Mouse (Mus musculus): ENCODE measurements around the gene Wdr18.

The Wdr18 gene

DNA sequence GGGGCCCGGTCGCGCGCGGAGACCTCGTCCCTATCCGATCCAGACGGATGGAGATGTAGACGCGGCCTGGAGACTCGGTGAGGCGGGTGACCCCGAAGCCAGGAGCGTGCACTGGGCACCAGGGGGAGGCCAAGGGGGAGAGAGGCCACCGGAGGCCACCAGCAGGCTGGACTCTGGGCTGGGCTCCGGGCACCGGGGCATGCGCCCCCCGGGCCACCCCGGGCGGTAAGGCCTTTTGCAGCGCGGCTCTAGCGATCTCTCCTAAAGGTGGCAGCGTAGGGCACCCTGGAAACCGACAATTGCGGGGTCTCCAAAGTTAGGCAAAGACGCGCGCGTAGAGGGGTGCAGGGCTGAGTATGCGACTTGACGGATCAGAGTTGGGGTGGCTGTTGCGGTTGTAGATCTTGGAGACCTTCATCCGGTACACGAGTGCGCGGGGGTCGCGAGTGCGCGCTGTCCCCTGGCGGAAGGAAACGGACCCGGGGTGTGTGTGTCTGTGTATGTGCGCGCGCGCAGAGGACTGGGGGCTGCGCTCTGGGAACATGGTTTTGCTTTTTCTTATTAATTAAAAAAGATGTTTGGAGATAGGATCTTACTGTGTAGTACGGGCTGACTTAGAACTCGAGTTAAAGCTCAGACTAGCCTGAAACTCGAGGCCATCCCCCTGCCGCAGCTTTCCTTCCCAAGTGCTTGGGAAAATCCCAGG is 32.5 kb upstream of the Wdr18 start:
- DNase-seq: peak; percentile 73

DNA sequence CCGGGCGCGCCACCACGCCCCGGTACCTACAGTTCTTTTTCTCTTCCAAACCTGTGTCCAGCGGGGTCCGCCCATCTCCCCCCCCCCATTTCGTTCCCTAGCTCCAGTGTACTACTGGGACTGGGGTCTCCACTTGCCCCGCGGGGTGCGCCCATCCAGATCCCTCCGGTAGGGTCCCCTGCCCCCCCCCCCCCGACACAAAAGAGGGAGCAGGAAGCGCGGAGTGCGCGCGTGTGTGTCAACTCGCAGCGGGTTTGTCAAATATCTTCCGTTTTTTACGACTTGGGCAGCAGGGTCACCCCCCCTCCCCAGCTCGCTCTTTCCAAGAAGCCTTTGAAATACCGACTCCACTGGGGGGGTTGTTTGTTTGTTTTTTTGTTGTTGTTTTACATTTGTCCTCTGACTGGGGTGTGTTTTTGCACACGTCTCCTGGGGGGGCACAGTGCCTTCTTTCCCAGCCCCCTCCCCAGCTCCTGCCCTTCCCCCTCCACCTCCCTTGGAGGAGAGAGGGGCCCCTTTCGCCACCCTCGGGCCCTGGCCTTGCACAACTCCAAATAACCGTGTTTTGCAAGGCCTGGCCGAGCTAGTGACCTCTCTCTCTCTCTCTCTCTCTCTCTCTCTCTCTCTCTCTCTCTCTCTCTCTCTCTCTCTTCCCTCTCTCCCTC is 31.8 kb upstream of the Wdr18 start:
- peak; percentile 58 for DNase-seq

DNA sequence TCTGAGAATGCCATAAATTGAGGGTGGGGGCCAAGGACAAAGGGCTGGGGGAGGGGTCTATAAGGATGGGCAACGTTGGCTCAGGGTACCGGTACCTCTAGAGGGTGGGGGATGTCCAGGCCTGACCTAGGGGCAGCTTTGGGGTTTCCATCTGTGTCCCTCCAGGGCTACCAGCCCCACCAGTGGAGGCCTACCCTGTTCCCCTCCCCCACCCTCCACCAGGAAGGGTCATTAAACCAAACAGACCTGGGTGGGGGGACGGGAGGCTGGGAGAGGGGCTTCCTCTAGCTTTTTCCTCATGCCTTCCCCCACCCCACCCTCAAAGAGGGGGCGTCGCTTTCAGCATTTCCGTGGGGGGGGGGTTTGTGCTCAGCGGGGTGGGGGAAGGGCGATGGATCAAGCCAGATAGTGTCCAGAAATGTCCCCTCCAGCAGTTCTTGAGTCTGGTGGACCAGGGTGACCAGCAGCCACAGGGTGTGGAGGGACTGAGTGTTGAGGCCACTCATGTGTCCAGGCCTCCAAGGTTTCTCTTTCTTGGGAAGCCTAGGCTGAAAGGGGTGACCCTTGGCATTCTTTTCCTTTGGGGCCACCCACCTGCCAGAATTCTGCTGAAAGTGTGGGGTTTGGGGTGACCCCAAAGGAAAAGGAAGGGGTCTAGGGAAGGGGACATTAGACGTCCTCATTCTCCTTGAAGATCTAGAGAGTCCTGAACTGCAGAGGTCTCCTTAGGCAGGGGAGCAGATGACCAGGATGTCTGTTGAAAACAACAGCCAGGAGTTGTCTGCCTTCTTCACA is 30.8 kb upstream of the Wdr18 start:
- DNase-seq: peak; percentile 61

DNA sequence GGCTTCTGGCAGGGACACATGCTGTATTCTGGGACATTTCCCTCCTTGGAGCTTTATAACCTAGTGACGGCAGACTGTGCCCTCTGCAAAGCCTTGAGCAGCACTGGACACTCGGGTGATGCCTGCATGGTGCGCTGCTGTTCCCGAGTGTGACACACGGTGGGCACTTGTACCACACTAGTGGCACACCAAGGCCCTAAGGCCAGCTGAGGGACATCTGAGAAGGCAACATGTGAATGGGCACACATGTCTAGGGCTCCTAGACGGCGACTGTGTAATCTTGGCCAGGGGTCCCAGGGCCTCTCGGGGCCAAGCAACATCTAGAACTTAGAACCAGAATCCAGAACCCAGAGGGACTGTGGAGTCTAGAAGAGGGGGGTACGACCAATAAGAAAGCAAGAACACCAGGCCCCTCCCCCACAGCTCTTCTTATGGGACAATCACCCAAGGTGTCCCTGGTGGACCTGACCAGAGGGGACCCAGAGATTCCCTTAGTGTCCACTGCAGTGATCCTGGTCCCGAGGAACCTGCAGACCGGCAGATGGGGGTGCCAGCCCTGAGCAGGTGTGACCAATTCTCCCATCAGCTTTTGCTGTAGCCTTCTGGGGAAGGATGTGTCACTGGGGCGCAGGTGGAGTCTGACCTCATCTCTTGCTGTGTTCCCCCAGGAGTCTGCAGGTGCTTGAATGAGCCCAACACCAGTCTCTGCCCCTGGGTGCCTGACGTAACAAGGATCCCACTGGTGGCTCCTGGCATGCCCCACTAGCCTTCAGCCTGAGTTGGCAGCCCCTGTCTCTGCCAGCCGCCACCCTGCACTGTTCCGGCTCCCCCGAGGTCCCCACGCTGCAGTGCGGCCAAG is 29.8 kb upstream of the Wdr18 start:
- DNase-seq: peak; percentile 56

DNA sequence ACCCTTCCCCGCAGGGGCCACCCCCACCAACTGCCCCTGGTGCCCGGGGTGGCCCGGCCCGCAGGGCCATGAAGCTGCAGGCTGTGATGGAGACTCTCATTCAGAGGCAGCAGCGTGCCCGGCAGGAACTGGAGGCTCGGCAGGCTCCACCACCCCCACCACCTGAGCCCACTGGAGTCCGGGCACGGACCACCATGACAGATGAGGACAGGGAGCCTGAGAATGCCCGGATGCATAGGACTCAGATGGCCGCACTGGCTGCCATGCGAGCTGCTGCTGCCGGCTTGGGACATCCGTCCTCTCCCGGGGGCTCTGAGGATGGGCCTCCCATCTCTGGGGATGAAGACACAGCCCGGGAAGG is 29.1 kb upstream of the Wdr18 start:
- no peak for DNase-seq

DNA sequence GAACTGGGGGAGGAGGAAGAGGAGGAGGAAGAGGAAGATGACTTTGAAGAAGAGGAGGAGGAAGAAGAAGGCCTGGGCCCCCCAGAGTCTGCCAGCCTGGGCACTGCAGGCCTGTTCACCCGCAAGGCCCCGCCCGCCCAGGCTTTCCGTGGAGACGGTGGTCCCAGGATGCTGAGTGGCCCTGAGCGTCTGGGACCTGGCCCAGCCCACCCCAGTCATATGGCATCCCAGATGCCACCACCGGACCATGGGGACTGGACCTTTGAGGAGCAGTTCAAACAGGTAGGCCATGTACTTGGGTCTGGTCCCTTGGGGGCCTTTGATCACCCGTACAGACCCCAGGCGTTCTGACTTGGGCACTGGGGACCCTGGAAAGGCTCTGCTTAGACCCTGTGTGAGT is 28.2 kb upstream of the Wdr18 start:
- DNase-seq: peak; percentile 51

DNA sequence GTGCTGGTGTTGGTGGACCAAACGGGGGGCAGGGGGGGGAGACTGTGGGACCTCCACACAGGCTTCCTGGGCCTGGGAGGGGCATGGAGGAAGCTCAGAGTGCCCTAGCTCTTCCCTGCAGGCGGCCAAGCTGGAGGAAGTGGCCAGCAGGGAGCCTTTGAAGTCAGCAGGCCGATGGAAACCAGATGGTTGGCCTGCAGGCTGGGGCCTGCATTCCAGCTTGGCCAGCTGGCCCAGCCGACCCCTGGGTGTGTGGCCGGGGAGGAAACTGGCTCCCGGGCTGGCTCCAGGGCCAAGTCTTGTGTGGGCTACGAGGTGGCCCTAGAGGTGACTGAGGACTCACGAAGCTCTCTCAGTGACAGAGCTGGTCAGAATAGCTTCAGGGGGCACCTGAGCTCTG is 27.2 kb upstream of the Wdr18 start:
- peak; percentile 79 for DNase-seq

DNA sequence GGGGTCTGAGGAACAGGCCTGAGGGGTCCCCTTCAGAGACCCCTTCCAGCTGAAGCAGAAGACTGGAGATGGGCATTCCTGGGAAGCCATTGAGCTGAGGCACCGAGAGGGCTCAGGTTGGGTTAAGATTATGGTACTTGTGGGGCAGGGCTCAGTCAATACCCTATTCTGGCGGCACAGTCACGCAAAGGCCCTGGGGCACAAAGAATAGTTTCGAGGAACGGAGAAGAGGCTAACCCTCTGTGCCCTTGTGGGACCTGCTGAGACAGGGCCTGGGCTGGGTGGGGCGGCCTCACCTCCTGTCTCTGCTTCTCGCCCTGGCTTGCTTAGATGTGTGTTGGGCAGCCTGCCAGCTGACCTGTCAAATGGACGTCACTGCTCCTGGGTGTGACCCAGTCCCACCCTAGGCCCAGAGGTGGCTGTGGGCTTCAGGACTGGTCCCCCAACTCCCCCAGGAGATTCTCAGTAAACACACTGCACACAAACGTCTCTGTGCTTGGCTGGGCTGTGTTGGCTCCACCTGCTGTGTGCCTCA is 26.7 kb upstream of the Wdr18 start:
- peak; percentile 62 for DNase-seq

DNA sequence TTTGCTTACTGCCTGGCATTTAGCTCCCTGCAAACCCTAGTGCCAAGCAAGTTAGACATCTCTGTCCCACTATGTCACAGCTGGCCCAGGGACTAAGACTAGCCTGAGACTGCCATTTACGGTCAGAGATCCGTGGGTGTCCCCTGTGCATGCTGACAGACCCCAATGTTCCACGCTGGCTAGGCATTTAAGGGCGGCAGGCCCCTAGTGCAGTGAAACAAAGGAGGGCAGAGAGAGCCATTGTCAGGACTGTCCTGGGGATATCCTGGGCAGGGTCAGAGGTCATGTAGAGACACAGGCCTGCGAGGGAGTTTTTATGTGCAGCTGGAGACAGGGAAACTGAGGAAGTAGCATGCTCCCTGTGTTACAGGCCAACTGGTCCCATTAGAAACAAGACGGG is 26.1 kb upstream of the Wdr18 start:
- DNase-seq: peak; percentile 45

DNA sequence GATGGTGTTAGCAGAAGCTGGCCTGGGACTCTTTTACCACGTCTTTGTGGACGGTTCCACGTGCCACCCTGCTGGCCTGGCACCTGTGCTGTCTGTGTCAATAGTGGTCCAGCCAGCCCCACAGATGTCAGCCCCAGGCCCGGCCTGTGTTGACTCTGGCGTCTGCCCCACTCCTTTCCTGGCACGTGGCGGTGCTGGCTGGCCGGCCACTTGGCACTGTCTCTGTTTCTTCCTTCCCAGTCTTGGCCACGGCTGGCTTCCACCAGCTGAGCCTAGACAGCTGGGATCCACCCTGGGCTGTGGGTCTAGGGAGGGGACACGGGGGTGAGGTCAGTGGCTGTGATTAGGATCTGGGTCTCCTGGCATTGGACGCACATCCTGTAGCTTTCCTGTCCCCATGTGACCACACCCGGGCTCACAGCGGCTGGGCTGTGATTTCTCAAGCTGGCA is 25.7 kb upstream of the Wdr18 start:
- DNase-seq: peak; percentile 79

DNA sequence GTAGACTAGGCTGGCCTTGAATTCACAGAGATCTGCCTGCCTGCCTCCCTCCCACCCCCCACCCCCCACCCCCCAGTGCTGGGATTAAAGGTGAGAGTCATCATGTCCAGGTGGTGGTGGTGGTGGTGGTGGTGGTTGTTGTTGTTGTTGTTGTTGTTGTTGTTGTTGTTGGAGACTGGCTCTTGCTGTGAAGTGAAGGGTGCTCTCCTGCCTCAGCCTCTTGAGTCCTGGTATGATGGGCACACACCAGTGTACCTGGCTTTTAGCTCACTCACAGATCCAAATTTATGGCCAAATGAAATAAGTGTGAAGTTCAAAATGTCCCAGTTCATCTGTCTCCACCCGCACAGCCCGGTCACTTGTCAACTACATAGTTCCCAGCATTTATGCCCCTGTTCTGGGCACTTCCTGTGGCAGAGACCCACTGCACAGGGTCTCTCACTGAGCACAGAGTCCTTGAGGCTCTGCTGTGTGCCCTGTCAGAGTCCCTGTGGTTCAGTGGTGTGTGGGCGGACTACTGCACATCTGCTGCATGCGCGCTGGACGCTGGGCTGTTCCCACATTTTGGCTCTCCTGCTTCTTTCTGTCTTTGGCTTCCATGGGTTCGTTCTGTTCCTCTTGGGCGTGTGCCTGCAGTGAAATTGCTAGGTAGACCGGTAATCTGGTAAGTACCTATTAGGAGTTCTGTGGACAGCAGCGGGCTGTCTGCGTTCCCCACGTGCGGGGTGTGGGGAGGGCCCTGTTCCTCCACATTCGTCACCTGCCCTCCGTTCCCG is 25.0 kb upstream of the Wdr18 start:
- DNase-seq: no peak

DNA sequence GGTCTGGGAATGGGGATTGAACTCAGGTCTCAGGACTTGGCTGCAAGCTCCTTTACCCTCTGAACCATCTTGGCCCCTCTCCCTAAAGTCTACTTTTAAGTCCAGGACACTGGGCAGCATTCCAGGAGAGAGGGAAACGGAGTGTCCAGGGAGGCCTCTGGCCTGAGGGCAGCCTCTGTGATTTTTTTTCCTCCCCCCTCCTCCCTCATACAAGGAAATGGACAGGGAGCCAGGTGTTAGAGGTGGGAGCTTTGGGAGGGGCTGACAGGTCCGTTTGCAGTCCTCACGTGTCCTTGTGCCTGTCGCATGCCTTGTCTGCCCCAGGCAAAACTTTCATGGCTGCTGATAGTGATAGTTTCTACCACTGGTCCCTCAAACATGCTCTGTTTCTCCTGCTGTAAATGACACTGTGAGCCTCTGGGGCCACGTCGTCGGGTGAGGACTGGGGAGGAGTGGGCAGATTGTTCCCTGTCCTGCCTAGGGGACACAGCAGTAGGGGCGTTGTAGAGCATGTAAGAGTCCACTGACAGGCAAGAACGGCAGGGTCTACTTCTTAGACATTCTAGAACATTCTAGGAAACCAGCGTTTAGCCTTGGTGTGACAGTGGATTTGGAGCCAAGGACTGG is 23.6 kb upstream of the Wdr18 start:
- no peak for DNase-seq

DNA sequence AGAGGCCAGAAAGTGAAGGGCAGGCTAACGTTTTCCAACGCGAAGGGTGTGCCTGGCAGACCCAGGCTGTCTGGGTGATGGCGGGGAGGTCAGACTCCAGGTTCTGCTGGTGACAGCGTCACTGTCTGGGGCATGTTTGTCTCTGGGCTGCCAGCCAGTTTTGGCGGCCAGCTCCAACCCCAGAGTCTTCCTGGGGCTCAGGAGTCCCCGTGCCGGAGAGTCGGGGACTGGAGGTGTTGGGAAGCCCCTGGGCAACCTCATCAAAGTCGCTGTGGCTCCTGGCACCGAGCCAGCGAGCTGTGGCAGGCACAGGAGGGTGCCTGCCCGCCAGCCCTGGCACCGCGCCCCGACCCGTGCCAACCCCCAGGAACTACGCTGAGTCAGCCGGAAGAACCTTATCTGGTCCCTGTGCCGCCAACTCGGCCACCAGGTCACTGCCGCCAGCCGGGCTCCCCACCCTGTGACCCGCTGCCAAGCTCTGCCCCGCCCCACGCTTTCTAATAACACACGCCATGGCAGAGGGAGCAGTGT is 23.0 kb upstream of the Wdr18 start:
- peak; percentile 76 for DNase-seq

DNA sequence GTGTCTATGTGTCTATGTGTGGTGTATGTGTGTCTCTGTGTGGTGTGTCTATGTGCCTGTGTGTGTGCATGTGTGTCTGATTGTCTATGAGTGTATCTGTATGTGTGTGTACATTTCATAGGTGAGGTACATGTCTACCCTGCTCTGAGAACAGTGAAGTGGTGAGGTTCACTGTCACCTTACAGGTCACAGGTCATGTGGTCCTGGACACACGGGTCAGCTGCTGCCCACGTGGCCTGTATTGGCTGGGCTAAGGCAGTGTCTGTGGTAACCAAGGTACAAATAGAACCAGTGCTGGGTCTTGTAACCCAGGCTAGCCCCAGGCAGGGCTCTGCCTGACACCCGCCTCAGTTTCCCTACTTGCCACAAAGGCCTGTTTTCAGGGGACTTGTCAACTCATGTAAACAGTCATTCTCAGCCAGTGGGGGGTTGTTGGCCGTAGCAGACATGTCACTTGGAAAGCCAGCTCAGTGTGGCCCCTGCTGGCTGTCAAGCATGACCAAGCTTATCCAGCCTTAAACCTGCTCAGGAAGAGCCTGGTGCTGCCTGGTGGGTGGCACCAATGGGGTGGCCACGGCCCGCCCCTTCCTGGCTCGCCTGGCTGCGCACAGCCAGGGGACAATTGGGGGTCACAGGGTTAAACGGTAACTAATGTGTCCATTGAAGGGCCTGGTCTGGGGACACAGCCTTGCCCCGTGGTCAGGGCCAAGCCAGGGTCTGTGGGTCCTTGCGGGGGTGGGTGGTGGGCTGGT is 22.0 kb upstream of the Wdr18 start:
- DNase-seq: no peak

DNA sequence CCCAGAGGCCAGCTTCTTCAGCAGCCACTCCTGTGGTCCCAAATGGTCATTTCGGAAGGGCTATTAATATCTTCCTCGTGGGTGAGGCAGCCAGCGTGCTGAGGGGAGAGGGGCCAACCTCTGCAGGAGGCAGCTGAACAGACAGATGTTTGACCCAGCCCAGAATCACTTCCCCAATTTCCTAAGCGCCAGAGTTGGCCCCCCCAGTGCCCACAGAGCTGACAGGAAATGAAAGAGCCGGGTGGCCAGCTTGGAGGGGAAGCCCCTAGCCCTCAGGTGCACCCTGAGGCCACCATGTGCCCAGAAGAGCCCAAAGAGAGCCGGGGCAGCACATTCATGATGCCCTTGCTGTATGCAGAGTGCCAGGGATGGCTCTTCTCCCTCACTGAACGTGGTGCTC is 19.2 kb upstream of the Wdr18 start:
- no peak for DNase-seq

DNA sequence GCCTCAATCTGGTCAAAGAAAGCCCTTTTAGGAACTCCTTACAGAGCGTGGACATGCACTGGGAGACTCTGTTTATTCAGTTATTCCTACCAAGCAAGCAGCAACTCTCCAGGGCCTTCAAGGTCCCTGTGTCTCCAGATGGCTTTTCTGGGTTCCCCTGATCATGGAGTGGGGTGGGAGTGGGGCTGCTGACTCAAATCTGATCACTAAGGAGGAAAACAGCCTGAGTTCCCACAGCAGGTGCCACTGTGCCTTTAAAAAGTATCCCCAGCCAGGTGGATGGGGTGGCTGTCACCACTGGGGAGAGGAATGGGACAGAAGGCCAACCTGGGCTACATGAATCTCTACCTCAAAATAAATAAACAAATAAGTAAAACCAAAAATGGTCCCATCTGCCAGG is 17.0 kb upstream of the Wdr18 start:
- DNase-seq: no peak

DNA sequence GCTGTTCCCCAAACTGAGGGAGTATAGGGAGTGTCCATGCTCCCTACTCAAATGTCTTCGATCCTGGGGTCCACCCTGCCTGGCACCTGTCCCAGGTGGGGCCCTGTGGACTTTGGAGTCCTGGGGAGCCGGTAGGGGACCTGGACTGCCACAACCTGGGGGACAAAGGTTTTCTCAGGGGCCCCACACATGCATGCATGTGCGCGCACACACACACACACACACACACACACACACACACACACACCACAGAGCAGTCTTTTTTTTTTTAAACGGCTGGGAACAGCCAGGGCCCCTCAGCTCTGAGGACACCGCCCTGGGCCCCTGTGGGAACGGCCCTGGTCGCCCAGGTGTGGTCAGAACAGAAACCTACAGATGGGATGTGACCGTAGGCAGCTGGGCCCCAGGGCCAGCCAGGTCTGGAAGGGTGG is 16.5 kb upstream of the Wdr18 start:
- no peak for DNase-seq

DNA sequence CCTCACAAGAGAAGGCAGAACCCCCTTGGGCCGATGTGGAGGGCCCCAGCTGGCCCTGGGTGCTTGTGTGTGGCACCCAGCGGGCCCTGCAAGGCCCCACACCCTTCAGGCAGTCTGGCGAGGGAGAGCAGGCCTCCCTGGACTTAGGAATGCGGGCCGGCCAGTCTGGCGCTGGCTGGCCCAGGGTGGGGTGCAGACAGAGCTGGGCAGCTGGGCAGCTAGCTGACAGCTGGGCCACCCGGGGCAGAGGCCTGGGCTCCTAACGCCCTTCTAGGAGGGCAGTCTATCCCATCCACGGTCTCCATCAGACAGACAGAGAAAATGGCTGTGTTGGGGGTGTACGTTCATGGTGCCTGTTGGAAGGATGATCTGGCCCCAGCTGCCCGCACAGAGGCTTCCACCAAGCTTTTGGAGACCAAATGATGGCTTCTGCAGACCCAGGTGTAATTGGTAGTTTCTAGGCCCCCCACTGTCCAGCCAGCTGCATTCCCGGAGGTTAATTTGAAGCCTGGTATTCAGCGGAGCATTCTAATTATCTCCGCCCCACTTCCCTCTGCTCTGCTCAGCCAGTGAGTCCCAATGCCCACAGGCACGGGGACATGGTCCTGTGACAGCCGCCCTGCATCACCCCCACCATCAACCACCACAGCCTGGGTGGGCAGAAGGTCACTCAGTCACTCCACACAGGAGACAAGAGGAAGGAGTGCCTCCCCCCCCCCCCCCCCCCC is 14.3 kb upstream of the Wdr18 start:
- no peak for DNase-seq

DNA sequence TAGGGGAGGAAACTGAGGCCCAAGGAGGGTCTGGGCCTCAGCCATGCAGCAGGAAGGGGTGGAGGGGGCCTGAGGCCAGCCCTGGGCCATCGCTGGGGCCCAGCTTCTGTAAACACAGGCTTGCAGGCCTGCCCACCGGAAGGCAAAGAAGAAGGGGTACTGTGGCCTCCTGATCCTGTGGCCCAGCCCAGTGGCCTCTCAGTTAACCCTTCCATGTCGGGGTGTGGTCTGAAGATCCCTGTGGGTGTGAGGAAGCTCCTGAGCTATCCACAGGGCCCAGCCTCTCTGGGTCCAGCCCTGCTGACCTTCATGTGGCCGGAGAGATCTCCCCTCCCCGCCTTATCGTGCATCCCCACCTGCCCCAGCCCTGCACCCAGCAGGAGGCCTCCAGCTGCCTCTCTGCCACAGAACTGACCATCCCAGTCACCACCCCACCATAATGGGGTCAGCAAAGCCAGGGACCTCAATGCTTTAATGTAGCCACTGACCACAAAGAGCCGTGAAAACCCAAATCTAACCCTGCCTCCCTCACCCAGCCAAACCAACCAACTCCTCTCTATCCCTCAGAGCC is 13.1 kb upstream of the Wdr18 start:
- no peak for DNase-seq

Measured in cerebellum, adult 9-11 months (tissue).